Mouse (Mus musculus): ENCODE data around the gene Gm13103. TPM values are rescaled to one million over a fixed set of nuclear protein-coding genes. Genes with fewer than 3 reads are reported as not detected.
"Not testable (repeated sequence)": the region's sequence is repeated elsewhere in the genome, so short reads cannot be mapped to it uniquely, and the experiment has no call there.

Gm13103 gene
- not detected in 2 replicates for total RNA-seq (2017)

DNA sequence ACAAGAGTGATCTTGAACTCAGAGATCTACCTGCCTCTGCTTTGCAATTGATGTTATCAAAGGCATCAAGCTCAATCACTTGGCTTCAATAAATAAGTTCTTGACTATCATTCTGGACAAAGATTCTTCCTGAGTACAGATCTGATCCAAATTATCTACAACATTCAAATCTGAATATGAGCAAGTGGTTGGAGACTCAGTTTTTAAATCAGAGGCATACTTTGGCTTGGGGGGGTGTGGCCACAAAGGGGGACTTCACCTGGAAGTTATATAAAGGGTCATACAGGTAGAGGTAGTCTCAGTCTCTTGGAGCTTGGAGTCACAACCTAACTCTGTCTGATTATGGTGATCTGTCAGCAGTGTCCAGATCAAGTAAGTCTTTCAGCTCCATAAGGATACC, at the start of gene Gm13103:
Gene Gm13103 (plus strand): TSS at position 301 of the 400 bp plus-strand sequence.
- ATAC-seq (replicated peaks; ENCODE audit: low read depth, poor library complexity, severe bottlenecking) = not testable (repeated sequence)

DNA sequence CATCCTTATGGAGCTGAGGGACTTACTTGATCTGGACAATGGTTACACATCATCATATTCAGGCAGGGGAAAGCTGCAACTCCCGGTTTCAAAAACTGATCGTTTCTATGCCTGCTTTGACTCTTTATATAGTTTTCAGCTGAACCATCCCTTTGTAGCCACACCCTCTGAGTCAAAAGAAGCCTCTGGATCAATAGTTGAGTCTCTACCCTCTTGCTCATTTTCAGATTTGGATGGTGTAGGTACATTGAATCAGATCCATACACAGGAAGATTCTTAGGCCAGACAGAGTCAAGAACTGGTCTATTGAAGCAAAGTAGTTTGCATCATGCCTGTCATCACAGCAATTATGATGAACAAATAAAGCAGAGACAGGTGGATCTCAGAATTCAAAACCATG, 30.3 kb upstream of the Gm13103 start, which contains the start of gene Gm13084:
Gene Gm13084 (minus strand): TSS at position 101 of the 400 bp plus-strand sequence.
- ATAC-seq (replicated peaks; ENCODE audit: low read depth, poor library complexity, severe bottlenecking) = no peak

DNA sequence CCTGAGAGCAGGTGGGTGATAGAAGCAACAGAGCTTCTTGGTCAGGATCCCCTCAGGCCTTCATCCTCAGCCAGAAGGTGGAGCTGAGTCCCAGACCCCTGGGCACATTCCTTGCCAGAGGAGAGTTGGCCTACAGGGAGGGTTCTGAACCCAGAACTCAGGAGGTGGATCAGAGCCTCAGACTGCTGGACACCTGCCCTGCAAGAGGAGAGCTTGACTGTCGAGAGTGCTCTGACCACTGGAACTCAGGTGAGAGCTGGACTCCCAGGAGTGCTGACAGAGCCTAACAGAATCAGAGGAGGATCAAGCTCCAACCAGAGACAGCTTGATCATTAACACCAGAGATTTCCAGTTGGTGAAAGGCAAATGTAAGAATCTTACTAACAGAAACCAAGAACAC, 36.1 kb downstream of the Gm13103 start:
- ATAC-seq (replicated peaks; ENCODE audit: low read depth, poor library complexity, severe bottlenecking) = not testable (repeated sequence)

DNA sequence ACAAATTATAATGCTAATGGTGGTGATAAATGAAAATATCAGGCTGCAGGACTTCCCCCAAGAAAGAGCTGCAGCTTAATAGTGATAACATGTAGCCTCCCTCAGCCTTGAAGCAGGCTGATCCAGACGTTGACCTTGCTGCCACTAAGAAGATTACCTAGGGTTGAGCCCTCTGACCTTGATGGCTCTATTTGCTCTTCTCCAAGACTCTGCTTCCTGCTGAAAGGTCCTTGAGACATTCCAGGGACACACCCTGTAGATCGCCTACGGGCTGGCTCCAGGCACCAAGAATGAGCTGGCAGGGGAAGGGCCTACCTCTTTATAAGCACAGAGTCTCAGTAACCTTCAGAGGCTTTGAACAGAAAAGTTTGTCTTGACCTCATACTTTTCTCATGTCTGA, 48.1 kb downstream of the Gm13103 start:
- not testable (repeated sequence) for ATAC-seq (replicated peaks; ENCODE audit: low read depth, poor library complexity, severe bottlenecking)

DNA sequence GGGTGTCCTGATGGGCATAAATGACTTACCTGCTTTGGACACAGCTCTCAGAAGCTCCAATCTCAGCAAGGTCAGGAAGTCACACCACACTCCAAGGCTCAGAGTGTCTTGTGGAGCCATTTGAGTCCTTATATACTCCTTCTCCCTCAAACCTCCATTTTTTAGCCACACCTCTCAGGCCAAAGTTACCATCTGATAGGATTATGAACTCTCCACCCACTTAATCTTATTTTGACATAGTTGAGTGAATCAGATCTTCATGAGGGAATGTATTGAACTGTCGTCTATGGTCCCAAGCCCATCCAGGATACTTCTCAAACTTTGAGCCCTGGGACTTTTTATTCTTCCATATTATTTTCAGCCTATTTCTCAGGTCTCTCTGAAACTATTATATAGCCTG, 54.0 kb downstream of the Gm13103 start, which contains the start of gene Pramef6:
Gene Pramef6 (minus strand): TSS at position 101 of the 400 bp plus-strand sequence.
- not testable (repeated sequence) for ATAC-seq (replicated peaks; ENCODE audit: low read depth, poor library complexity, severe bottlenecking)

Other genes starting within 250 kb of the Gm13103 start
- not detected in 2 replicates for gene Gm13083, start 231.5 kb upstream of the Gm13103 start, total RNA-seq (2017)
- not detected in 2 replicates for gene Gm13088, start 189.3 kb upstream of the Gm13103 start, total RNA-seq (2017)
- not detected in 2 replicates for gene Gm13089, start 143.8 kb upstream of the Gm13103 start, total RNA-seq (2017)
- not detected in 2 replicates for gene Gm13078, start 127.0 kb upstream of the Gm13103 start, total RNA-seq (2017)
- not detected in 2 replicates for gene Gm13023, start 57.1 kb upstream of the Gm13103 start, total RNA-seq (2017)
- gene Gm13084, start 30.4 kb upstream of the Gm13103 start, total RNA-seq (2017) = not detected in 2 replicates
- not detected in 2 replicates for gene Pramef6, start 53.9 kb downstream of the Gm13103 start, total RNA-seq (2017)
- gene Pramef25, start 104.5 kb downstream of the Gm13103 start, total RNA-seq (2017) = not detected in 2 replicates
- not detected in 2 replicates for gene Gm13101, start 120.5 kb downstream of the Gm13103 start, total RNA-seq (2017)
- gene Pramef17, start 147.9 kb downstream of the Gm13103 start, total RNA-seq (2017) = not detected in 2 replicates
- not detected in 2 replicates for gene Pramel4, start 212.6 kb downstream of the Gm13103 start, total RNA-seq (2017)

Measured in common myeloid progenitor, adult 5-6 weeks (primary cell).